10 mouse cellular contexts compared by ENCODE assay signal in the genomic region with DNA sequence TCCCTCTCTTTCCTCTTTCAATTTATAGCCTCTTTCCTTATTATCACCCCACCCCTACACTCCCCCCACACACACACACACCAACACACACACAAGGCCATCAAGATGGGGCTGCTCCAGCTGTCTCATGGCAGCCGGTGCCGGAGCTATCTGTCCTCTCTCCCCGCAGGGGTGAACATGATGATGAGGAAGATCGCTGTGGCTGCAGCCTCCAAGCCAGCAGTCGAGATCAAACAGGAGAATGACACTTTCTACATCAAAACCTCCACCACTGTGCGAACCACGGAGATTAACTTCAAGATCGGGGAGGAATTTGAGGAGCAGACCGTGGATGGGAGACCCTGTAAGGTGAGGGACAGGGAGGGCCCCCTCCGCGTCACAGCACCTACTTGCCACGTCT. TPM values are rescaled to one million over a fixed set of nuclear protein-coding genes. Genes with fewer than 3 reads are reported as not detected.
DNase-seq lines count a peak whose midpoint lies in the region; ATAC-seq and TF ChIP-seq lines count a peak whose summit lies in the region.
"Had no signal": no experiment of that assay in that cellular context is flagged by ENCODE, and none has a peak within 500 bp of the region (broad histone marks: within the 10 kb centered on the region; RNA-seq: fewer than 3 reads in every experiment).

No protein-coding gene starts in this region.

- no peak overlapping the region for H3K27ac ChIP-seq in liver, embryonic 11.5 days (ENCODE audit: low read depth, low read length)
- H3K27ac ChIP-seq in forebrain, embryonic 15.5 days (replicated peaks) = no peak overlapping the region
- peak overlapping the region; percentile 79 for H3K27ac ChIP-seq in limb, embryonic 12.5 days
- no peak overlapping the region for H3K27ac ChIP-seq in neural tube, embryonic 15.5 days (replicated peaks)
- no peak overlapping the region for H3K27ac ChIP-seq in left cerebral cortex, adult 2 months

- peak overlapping the region; percentile 59 for H3K4me2 ChIP-seq in liver, embryonic 11.5 days
- peak overlapping the region; percentile 6; the same call in 1 of the 2 replicates for H3K4me2 ChIP-seq in forebrain, embryonic 15.5 days (replicated peaks)
- peak overlapping the region; percentile 82 for H3K4me2 ChIP-seq in limb, embryonic 12.5 days
- peak overlapping the region; percentile 45 for H3K4me2 ChIP-seq in neural tube, embryonic 15.5 days

- no peaks in the 10 kb centered on the region for H3K36me3 ChIP-seq in liver, embryonic 11.5 days (ENCODE audit: control insufficient read depth, insufficient read depth, low read length)
- no peaks in the 10 kb centered on the region for H3K36me3 ChIP-seq in forebrain, embryonic 15.5 days
- H3K36me3 ChIP-seq in limb, embryonic 12.5 days = peaks cover 37% of the 10 kb centered on the region
- no peaks in the 10 kb centered on the region for H3K36me3 ChIP-seq in neural tube, embryonic 15.5 days

- H3K9me3 ChIP-seq in liver, embryonic 11.5 days (ENCODE audit: control insufficient read depth, low read length) = no peaks in the 10 kb centered on the region
- no peaks in the 10 kb centered on the region for H3K9me3 ChIP-seq in forebrain, embryonic 15.5 days
- H3K9me3 ChIP-seq in limb, embryonic 12.5 days = no peaks in the 10 kb centered on the region
- no peaks in the 10 kb centered on the region for H3K9me3 ChIP-seq in neural tube, embryonic 15.5 days (replicated peaks)

- no peak for TF ChIP-seq CTCF in left cerebral cortex, adult 2 months (IDR thresholded peaks at IDR 0.05)

- H3K9ac ChIP-seq in liver, embryonic 11.5 days (ENCODE audit: low read depth, low read length) = 0 out of 2 replicates have a peak overlapping the region, but pooled peaks have one; percentile 27
- H3K9ac ChIP-seq in forebrain, embryonic 15.5 days (replicated peaks) = no peak overlapping the region
- peak overlapping the region; percentile 51 for H3K9ac ChIP-seq in limb, embryonic 12.5 days (replicated peaks)
- no peak overlapping the region; the same call in 1 of the 2 replicates for H3K9ac ChIP-seq in neural tube, embryonic 15.5 days (replicated peaks)

- peaks cover 74% of the 10 kb centered on the region for H3K27me3 ChIP-seq in liver, embryonic 11.5 days (replicated peaks; ENCODE audit: control insufficient read depth, insufficient read depth, low read length)
- H3K27me3 ChIP-seq in forebrain, embryonic 15.5 days = no peaks in the 10 kb centered on the region
- no peaks in the 10 kb centered on the region for H3K27me3 ChIP-seq in limb, embryonic 12.5 days
- no peaks in the 10 kb centered on the region for H3K27me3 ChIP-seq in neural tube, embryonic 15.5 days (replicated peaks)

- intact Hi-C loops in left cerebral cortex, adult 2 months (cut with DNase I) = no loop called here

- no peak for DNase-seq in liver, embryonic 11.5 days (ENCODE audit: low spot score)
- no peak for DNase-seq in liver
- DNase-seq in left cerebral cortex, adult 2 months (ENCODE audit: extremely low spot score in 1 of 2, low spot score in 2 of 2) = no peak
- DNase-seq: layer of hippocampus, adult 9-11 months; spleen, adult 18-20 months had no signal

- peaks cover 34% of the 10 kb centered on the region for H3K4me1 ChIP-seq in liver, embryonic 11.5 days (replicated peaks; ENCODE audit: control insufficient read depth, insufficient read depth, low read length)
- H3K4me1 ChIP-seq in forebrain, embryonic 15.5 days = peaks cover 47% of the 10 kb centered on the region
- H3K4me1 ChIP-seq in limb, embryonic 12.5 days (replicated peaks) = peaks cover 51% of the 10 kb centered on the region
- peaks cover 54% of the 10 kb centered on the region for H3K4me1 ChIP-seq in neural tube, embryonic 15.5 days

- WGBS in liver, embryonic 11.5 days = 8% methylated on average over 12 of the region's 12 CpGs
- 21% methylated on average over 12 of the region's 12 CpGs for WGBS in forebrain, embryonic 15.5 days
- WGBS in limb, embryonic 12.5 days = 16% methylated on average over 12 of the region's 12 CpGs
- 18% methylated on average over 12 of the region's 12 CpGs for WGBS in neural tube, embryonic 15.5 days

- ATAC-seq in liver, embryonic 11.5 days (replicated peaks; ENCODE audit: low FRiP score) = no peak
- no peak for ATAC-seq in forebrain, embryonic 15.5 days (replicated peaks)
- no peak for ATAC-seq in limb, embryonic 12.5 days (ENCODE audit: insufficient number of reproducible peaks, insufficient read depth, low FRiP score, low TSS enrichment, low read depth)
- ATAC-seq in neural tube, embryonic 15.5 days (ENCODE audit: low FRiP score) = no peak
- no peak for ATAC-seq in granulocyte monocyte progenitor cell, adult 5-6 weeks (replicated peaks; ENCODE audit: poor library complexity, severe bottlenecking)

- H3K4me3 ChIP-seq in liver, embryonic 11.5 days (ENCODE audit: low read depth, low read length) = peak overlapping the region; percentile 34
- no peak overlapping the region for H3K4me3 ChIP-seq in forebrain, embryonic 15.5 days
- peak overlapping the region; percentile 68 for H3K4me3 ChIP-seq in limb, embryonic 12.5 days (replicated peaks)
- H3K4me3 ChIP-seq in neural tube, embryonic 15.5 days (replicated peaks) = peak overlapping the region; percentile 10; the same call in 1 of the 2 replicates
- H3K4me3 ChIP-seq in left cerebral cortex, adult 2 months = no peak overlapping the region

RNA-seq across cellular contexts. Expression of gene Crabp2, which starts 3.5 kb away (rescaled TPM):
- 24.9 and 29.9 TPM in 2 replicates for polyA plus RNA-seq in liver, embryonic 11.5 days (2014; fragmentation: Nextera tagmentation; extraction: Ambion mirVana)
- polyA plus RNA-seq in forebrain, embryonic 15.5 days (2015; fragmentation: Nextera tagmentation; extraction: Ambion mirVana) = 14.9 and 18.4 TPM in 2 replicates
- 614 and 667 TPM in 2 replicates for polyA plus RNA-seq in limb, embryonic 12.5 days (2016; fragmentation: Nextera tagmentation; extraction: Ambion mirVana)
- polyA plus RNA-seq in neural tube, embryonic 15.5 days (2015; fragmentation: Nextera tagmentation; extraction: Ambion mirVana) = 81.1 and 86.0 TPM in 2 replicates
- not detected in 2 replicates for total RNA-seq in granulocyte monocyte progenitor cell, adult 5-6 weeks (2014; fragmentation: Nextera tagmentation)
- total RNA-seq in granulocyte monocyte progenitor cell, adult 5-6 weeks (2017) = not detected in 2 replicates
- total RNA-seq in left cerebral cortex, adult 2 months (2021) = 1 to 10 TPM; 4.5 to 8.2 TPM
- total RNA-seq: monocyte, adult 5-6 weeks had no signal

RNA-seq across cellular contexts. Expression of gene Nes, which starts 18.9 kb away (rescaled TPM):
- 4.9 and 5.8 TPM in 2 replicates for polyA plus RNA-seq in liver, embryonic 11.5 days (2014; fragmentation: Nextera tagmentation; extraction: Ambion mirVana)
- 50.0 and 56.7 TPM in 2 replicates for polyA plus RNA-seq in forebrain, embryonic 15.5 days (2015; fragmentation: Nextera tagmentation; extraction: Ambion mirVana)
- polyA plus RNA-seq in limb, embryonic 12.5 days (2016; fragmentation: Nextera tagmentation; extraction: Ambion mirVana) = 29.4 and 32.5 TPM in 2 replicates
- polyA plus RNA-seq in neural tube, embryonic 15.5 days (2015; fragmentation: Nextera tagmentation; extraction: Ambion mirVana) = 22.5 and 22.8 TPM in 2 replicates
- not detected in 2 replicates for total RNA-seq in granulocyte monocyte progenitor cell, adult 5-6 weeks (2014; fragmentation: Nextera tagmentation)
- total RNA-seq in granulocyte monocyte progenitor cell, adult 5-6 weeks (2017) = 0.05 TPM in 1 of 2 replicates, not detected in the other
- total RNA-seq in left cerebral cortex, adult 2 months (2021) = 1 to 10 TPM; 5.7 to 6.2 TPM

RNA-seq across cellular contexts. Expression of gene Rrnad1, which starts 21.4 kb away (rescaled TPM):
- polyA plus RNA-seq in liver, embryonic 11.5 days (2014; fragmentation: Nextera tagmentation; extraction: Ambion mirVana) = 17.5 and 18.8 TPM in 2 replicates
- 20.1 and 20.2 TPM in 2 replicates for polyA plus RNA-seq in forebrain, embryonic 15.5 days (2015; fragmentation: Nextera tagmentation; extraction: Ambion mirVana)
- 22.4 and 26.5 TPM in 2 replicates for polyA plus RNA-seq in limb, embryonic 12.5 days (2016; fragmentation: Nextera tagmentation; extraction: Ambion mirVana)
- polyA plus RNA-seq in neural tube, embryonic 15.5 days (2015; fragmentation: Nextera tagmentation; extraction: Ambion mirVana) = 19.3 and 19.7 TPM in 2 replicates
- 20.7 and 30.7 TPM in 2 replicates for total RNA-seq in granulocyte monocyte progenitor cell, adult 5-6 weeks (2014; fragmentation: Nextera tagmentation)
- total RNA-seq in granulocyte monocyte progenitor cell, adult 5-6 weeks (2017) = 13.6 and 13.8 TPM in 2 replicates
- total RNA-seq in left cerebral cortex, adult 2 months (2021) = 10 to 100 TPM; 22.9 to 24.7 TPM

RNA-seq across cellular contexts. Expression of gene Isg20l2, which starts 21.8 kb away (rescaled TPM):
- 66.9 and 68.1 TPM in 2 replicates for polyA plus RNA-seq in liver, embryonic 11.5 days (2014; fragmentation: Nextera tagmentation; extraction: Ambion mirVana)
- 49.7 and 50.0 TPM in 2 replicates for polyA plus RNA-seq in forebrain, embryonic 15.5 days (2015; fragmentation: Nextera tagmentation; extraction: Ambion mirVana)
- polyA plus RNA-seq in limb, embryonic 12.5 days (2016; fragmentation: Nextera tagmentation; extraction: Ambion mirVana) = 83.2 and 86.4 TPM in 2 replicates
- 21.6 and 31.7 TPM in 2 replicates for polyA plus RNA-seq in neural tube, embryonic 15.5 days (2015; fragmentation: Nextera tagmentation; extraction: Ambion mirVana)
- total RNA-seq in granulocyte monocyte progenitor cell, adult 5-6 weeks (2014; fragmentation: Nextera tagmentation) = 49.5 and 63.1 TPM in 2 replicates
- 45.7 and 51.4 TPM in 2 replicates for total RNA-seq in granulocyte monocyte progenitor cell, adult 5-6 weeks (2017)
- total RNA-seq in left cerebral cortex, adult 2 months (2021) = 10 to 100 TPM; 15.1 to 15.6 TPM

RNA-seq across cellular contexts. Expression of gene Mrpl24, which starts 32.6 kb away (rescaled TPM):
- polyA plus RNA-seq in liver, embryonic 11.5 days (2014; fragmentation: Nextera tagmentation; extraction: Ambion mirVana) = 95.7 and 97.5 TPM in 2 replicates
- polyA plus RNA-seq in forebrain, embryonic 15.5 days (2015; fragmentation: Nextera tagmentation; extraction: Ambion mirVana) = 62.7 and 68.2 TPM in 2 replicates
- polyA plus RNA-seq in limb, embryonic 12.5 days (2016; fragmentation: Nextera tagmentation; extraction: Ambion mirVana) = 80.4 and 85.9 TPM in 2 replicates
- polyA plus RNA-seq in neural tube, embryonic 15.5 days (2015; fragmentation: Nextera tagmentation; extraction: Ambion mirVana) = 51.0 and 59.5 TPM in 2 replicates
- total RNA-seq in granulocyte monocyte progenitor cell, adult 5-6 weeks (2014; fragmentation: Nextera tagmentation) = 165 and 169 TPM in 2 replicates
- 112 and 134 TPM in 2 replicates for total RNA-seq in granulocyte monocyte progenitor cell, adult 5-6 weeks (2017)
- total RNA-seq in left cerebral cortex, adult 2 months (2021) = 10 to 100 TPM; 52.6 to 55.1 TPM

Comparison
In these comparisons a context has a peak if more than half of its experiments do, and no peak if none do; other contexts are left out.
1. H3K4me2 ChIP-seq: peak in every context shown above with its lines; median percentile 82 in limb, embryonic 12.5 days; 59 in liver, embryonic 11.5 days; 45 in neural tube, embryonic 15.5 days; 6 in forebrain, embryonic 15.5 days.
2. H3K4me3 ChIP-seq: peak in liver, embryonic 11.5 days (single experiment), limb, embryonic 12.5 days (single experiment) and neural tube, embryonic 15.5 days (single experiment); none in forebrain, embryonic 15.5 days (single experiment) and left cerebral cortex, adult 2 months (single experiment).
3. H3K9ac ChIP-seq: peak in liver, embryonic 11.5 days (single experiment) and limb, embryonic 12.5 days (single experiment); none in forebrain, embryonic 15.5 days (single experiment) and neural tube, embryonic 15.5 days (single experiment).